Mouse (Mus musculus): ENCODE results near the gene Spz1. TPM values are rescaled to one million over a fixed set of nuclear protein-coding genes. Genes with fewer than 3 reads are reported as not detected.

Spz1 gene
- polyA plus RNA-seq, 1 experiment from 2014 or later, result not detected

DNA sequence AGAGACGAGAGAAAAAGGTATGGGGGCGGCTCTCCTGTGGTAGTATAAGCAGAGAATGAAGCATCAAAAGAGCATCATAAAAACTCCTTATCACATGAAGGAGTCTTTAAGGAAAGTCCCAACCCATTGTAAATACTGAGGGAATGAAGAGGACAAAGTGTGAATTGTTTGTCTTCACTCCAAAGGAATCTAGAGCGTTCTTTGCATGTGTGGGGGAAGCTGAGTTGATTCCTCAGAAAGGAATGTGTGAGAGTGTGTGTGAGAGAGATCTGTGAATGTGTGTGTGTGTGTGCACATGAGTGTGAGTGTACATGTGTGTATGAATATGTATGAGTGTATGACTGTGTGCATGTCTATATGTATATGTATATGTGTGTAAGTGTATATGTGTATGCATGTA, 12.7 kb upstream of the Spz1 start:
- H3K9me3 ChIP-seq (replicated peaks; ENCODE audit: control insufficient read depth, low read length, poor library complexity, severe bottlenecking), result no peaks in the 10 kb centered on the region
- WGBS, result 82% methylated on average over 3 of the region's 3 CpGs
- H3K4me3 ChIP-seq (ENCODE audit: low read depth, low read length), result no peak overlapping the region
- H3K27ac ChIP-seq (ENCODE audit: low read length), result no peak overlapping the region
- no peak overlapping the region for H3K9ac ChIP-seq (ENCODE audit: low read depth, low read length)
- H3K36me3 ChIP-seq (ENCODE audit: control insufficient read depth, insufficient read depth, low read length), result no peaks in the 10 kb centered on the region
- peaks cover 4% of the 10 kb centered on the region for H3K4me1 ChIP-seq (ENCODE audit: control insufficient read depth, insufficient read depth, low read length)
- H3K27me3 ChIP-seq (ENCODE audit: control insufficient read depth, insufficient read depth, low read depth, low read length), result no peaks in the 10 kb centered on the region
- ATAC-seq, result no peak
- H3K4me2 ChIP-seq (ENCODE audit: low read length), result no peak overlapping the region

DNA sequence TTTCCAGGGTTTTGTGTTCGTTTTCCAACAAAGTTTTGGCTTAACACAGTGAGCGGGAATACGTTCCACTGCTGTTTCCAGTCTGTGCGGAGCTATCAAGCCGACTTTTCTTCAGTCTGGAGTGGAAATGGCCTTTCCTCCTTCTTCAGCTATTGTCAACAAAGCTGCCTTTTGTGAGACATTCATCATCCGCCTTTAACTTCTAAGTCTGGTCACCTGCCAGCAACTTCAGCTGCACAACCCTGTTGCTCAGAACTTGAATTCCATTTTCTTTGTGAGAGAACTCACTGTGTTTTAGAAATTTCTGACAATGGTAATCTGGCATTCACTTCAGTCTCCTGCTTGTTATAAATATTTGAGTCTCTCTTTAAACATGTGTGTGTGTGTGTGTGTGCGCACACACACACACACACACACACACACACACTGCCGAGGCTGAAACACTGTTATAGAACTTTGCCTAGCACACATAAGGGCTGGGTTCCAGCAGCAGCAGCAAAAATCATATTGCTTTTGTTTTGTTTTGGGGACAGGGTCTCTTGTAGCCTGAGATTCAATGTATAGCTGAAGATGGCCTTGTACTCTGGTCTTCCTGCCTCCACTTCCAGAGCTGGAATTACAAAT, 8.2 kb upstream of the Spz1 start:
- no peaks in the 10 kb centered on the region for H3K4me1 ChIP-seq (ENCODE audit: control insufficient read depth, insufficient read depth, low read length)
- no peak for ATAC-seq
- no peak overlapping the region for H3K27ac ChIP-seq (ENCODE audit: low read length)
- H3K4me2 ChIP-seq (ENCODE audit: low read length), result no peak overlapping the region
- no peak overlapping the region for H3K9ac ChIP-seq (ENCODE audit: low read depth, low read length)
- no peaks in the 10 kb centered on the region for H3K9me3 ChIP-seq (replicated peaks; ENCODE audit: control insufficient read depth, low read length, poor library complexity, severe bottlenecking)
- 61% methylated on average over 8 of the region's 8 CpGs for WGBS
- no peak overlapping the region for H3K4me3 ChIP-seq (ENCODE audit: low read depth, low read length)
- H3K36me3 ChIP-seq (ENCODE audit: control insufficient read depth, insufficient read depth, low read length), result no peaks in the 10 kb centered on the region
- no peaks in the 10 kb centered on the region for H3K27me3 ChIP-seq (ENCODE audit: control insufficient read depth, insufficient read depth, low read depth, low read length)

- Histone ChIP-seq H3K4me2 (ENCODE audit: low read length) (no peak overlapping the region), H3K9me3 (replicated peaks; ENCODE audit: control insufficient read depth, low read length, poor library complexity, severe bottlenecking) (no peaks in the 10 kb centered on the region; the same call in 1 of the 2 replicates), H3K27me3 (ENCODE audit: control insufficient read depth, insufficient read depth, low read depth, low read length) (no peaks in the 10 kb centered on the region), H3K36me3 (ENCODE audit: control insufficient read depth, insufficient read depth, low read length) (no peaks in the 10 kb centered on the region), H3K4me1 (ENCODE audit: control insufficient read depth, insufficient read depth, low read length) (no peaks in the 10 kb centered on the region), H3K27ac (ENCODE audit: low read length) (no peak overlapping the region), H3K9ac (ENCODE audit: low read depth, low read length) (no peak overlapping the region), H3K4me3 (ENCODE audit: low read depth, low read length) (no peak overlapping the region)
- ATAC-seq, result no peak
- WGBS, result 29% methylated on average over 10 of the region's 10 CpGs
Measured at GRCm38 (mm10) chr13:92580220-92581043, 4.5 kb upstream of the Spz1 start.

DNA sequence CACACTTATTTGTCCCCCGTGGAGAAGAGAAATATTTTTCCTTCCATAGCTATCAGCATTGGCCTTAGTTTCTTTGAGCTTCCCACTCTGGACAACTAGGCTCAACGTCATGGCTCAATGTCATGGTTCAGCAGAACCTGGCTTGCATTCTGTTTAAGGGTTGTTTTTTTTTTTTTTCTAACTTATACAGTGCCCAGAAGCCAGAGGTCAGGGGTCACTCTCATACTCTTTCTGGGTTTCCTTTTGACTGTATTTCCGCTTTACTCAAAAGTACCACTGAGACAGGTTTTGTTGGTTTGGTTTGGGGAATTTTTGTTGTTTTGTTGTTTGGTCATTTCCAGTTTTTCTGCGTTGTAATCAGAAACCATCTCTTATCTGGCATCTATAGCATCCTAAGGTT, 2.2 kb upstream of the Spz1 start:
- WGBS, result 78% methylated on average over 4 of the region's 4 CpGs
- no peak for ATAC-seq
- H3K9ac ChIP-seq (ENCODE audit: low read depth, low read length), result no peak overlapping the region
- H3K9me3 ChIP-seq (replicated peaks; ENCODE audit: control insufficient read depth, low read length, poor library complexity, severe bottlenecking), result no peaks in the 10 kb centered on the region; the same call in 1 of the 2 replicates
- no peak overlapping the region for H3K4me2 ChIP-seq (ENCODE audit: low read length)
- no peaks in the 10 kb centered on the region for H3K27me3 ChIP-seq (ENCODE audit: control insufficient read depth, insufficient read depth, low read depth, low read length)
- H3K4me3 ChIP-seq (ENCODE audit: low read depth, low read length), result no peak overlapping the region
- H3K4me1 ChIP-seq (ENCODE audit: control insufficient read depth, insufficient read depth, low read length), result no peaks in the 10 kb centered on the region
- no peaks in the 10 kb centered on the region for H3K36me3 ChIP-seq (ENCODE audit: control insufficient read depth, insufficient read depth, low read length)
- H3K27ac ChIP-seq (ENCODE audit: low read length), result no peak overlapping the region

DNA sequence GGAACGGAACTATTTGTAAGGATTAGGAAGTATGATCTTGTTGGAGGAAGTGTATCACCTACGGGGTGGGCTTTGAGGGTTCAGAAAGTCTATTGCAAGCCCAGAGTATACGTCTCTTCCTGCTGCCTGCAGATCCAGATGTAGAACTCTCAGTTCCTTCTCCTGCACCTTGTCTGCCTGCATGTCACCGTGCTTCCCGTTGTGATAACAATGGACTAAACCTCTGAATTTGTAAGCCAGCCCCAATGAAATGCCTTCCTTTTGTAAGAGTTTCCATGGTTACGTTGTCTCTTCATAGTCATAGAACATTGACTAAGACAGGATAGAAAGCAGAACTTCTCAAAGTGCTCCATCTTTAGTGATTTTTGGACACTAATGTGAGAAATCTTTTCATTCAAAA, 716 bp upstream of the Spz1 start:
- no peak overlapping the region for H3K4me3 ChIP-seq (ENCODE audit: low read depth, low read length)
- H3K27ac ChIP-seq (ENCODE audit: low read length), result no peak overlapping the region
- no peak overlapping the region for H3K4me2 ChIP-seq (ENCODE audit: low read length)
- no peak for ATAC-seq
- H3K4me1 ChIP-seq (ENCODE audit: control insufficient read depth, insufficient read depth, low read length), result no peaks in the 10 kb centered on the region
- no peaks in the 10 kb centered on the region for H3K27me3 ChIP-seq (ENCODE audit: control insufficient read depth, insufficient read depth, low read depth, low read length)
- H3K9me3 ChIP-seq (replicated peaks; ENCODE audit: control insufficient read depth, low read length, poor library complexity, severe bottlenecking), result no peaks in the 10 kb centered on the region; the same call in 1 of the 2 replicates
- H3K36me3 ChIP-seq (ENCODE audit: control insufficient read depth, insufficient read depth, low read length), result no peaks in the 10 kb centered on the region
- no peak overlapping the region for H3K9ac ChIP-seq (ENCODE audit: low read depth, low read length)
- 43% methylated on average over 6 of the region's 6 CpGs for WGBS

GRCm38 (mm10) chr13:92559429-92559828, 16.5 kb downstream of the Spz1 start:
- ATAC-seq, result no peak
- Histone ChIP-seq H3K27ac (ENCODE audit: low read length) (no peak overlapping the region), H3K36me3 (ENCODE audit: control insufficient read depth, insufficient read depth, low read length) (no peaks in the 10 kb centered on the region), H3K9ac (ENCODE audit: low read depth, low read length) (no peak overlapping the region), H3K4me2 (ENCODE audit: low read length) (no peak overlapping the region), H3K9me3 (replicated peaks; ENCODE audit: control insufficient read depth, low read length, poor library complexity, severe bottlenecking) (no peaks in the 10 kb centered on the region), H3K4me3 (ENCODE audit: low read depth, low read length) (no peak overlapping the region), H3K27me3 (ENCODE audit: control insufficient read depth, insufficient read depth, low read depth, low read length) (no peaks in the 10 kb centered on the region), H3K4me1 (ENCODE audit: control insufficient read depth, insufficient read depth, low read length) (no peaks in the 10 kb centered on the region)
- 77% methylated on average over 5 of the region's 5 CpGs for WGBS

- ATAC-seq, result no peak
- WGBS, result 60% methylated on average over 2 of the region's 2 CpGs
- no peak overlapping the region for H3K4me3 ChIP-seq (ENCODE audit: low read depth, low read length)
- H3K27me3 ChIP-seq (ENCODE audit: control insufficient read depth, insufficient read depth, low read depth, low read length), result no peaks in the 10 kb centered on the region
- no peaks in the 10 kb centered on the region for H3K36me3 ChIP-seq (ENCODE audit: control insufficient read depth, insufficient read depth, low read length)
- H3K27ac ChIP-seq (ENCODE audit: low read length), result no peak overlapping the region
- no peaks in the 10 kb centered on the region for H3K4me1 ChIP-seq (ENCODE audit: control insufficient read depth, insufficient read depth, low read length)
- H3K9me3 ChIP-seq (replicated peaks; ENCODE audit: control insufficient read depth, low read length, poor library complexity, severe bottlenecking), result no peaks in the 10 kb centered on the region
- H3K9ac ChIP-seq (ENCODE audit: low read depth, low read length), result no peak overlapping the region
- no peak overlapping the region for H3K4me2 ChIP-seq (ENCODE audit: low read length)
Measured at GRCm38 (mm10) chr13:92557229-92557628, 18.7 kb downstream of the Spz1 start.

- WGBS, result 18% methylated on average over 8 of the region's 8 CpGs
Measured at GRCm38 (mm10) chr13:92556458-92557126, 19.4 kb downstream of the Spz1 start.

GRCm38 (mm10) chr13:92547093-92547492, 28.9 kb downstream of the Spz1 start:
- H3K36me3 ChIP-seq (ENCODE audit: control insufficient read depth, insufficient read depth, low read length), result no peaks in the 10 kb centered on the region
- no peak overlapping the region for H3K27ac ChIP-seq (ENCODE audit: low read length)
- peaks cover 6% of the 10 kb centered on the region; the same call in 1 of the 2 replicates for H3K9me3 ChIP-seq (replicated peaks; ENCODE audit: control insufficient read depth, low read length, poor library complexity, severe bottlenecking)
- H3K4me2 ChIP-seq (ENCODE audit: low read length), result no peak overlapping the region
- H3K27me3 ChIP-seq (ENCODE audit: control insufficient read depth, insufficient read depth, low read depth, low read length), result no peaks in the 10 kb centered on the region
- no peak overlapping the region for H3K9ac ChIP-seq (ENCODE audit: low read depth, low read length)
- 85% methylated on average over 4 of the region's 4 CpGs for WGBS
- H3K4me3 ChIP-seq (ENCODE audit: low read depth, low read length), result no peak overlapping the region
- no peak for ATAC-seq
- H3K4me1 ChIP-seq (ENCODE audit: control insufficient read depth, insufficient read depth, low read length), result no peaks in the 10 kb centered on the region

More at GRCm38 (mm10) chr13:92556458-92557126, 19.4 kb downstream of the Spz1 start:
- H3K36me3 ChIP-seq (ENCODE audit: control insufficient read depth, insufficient read depth, low read length), result no peaks in the 10 kb centered on the region
- no peak overlapping the region for H3K4me2 ChIP-seq (ENCODE audit: low read length)
- no peak for ATAC-seq
- H3K27ac ChIP-seq (ENCODE audit: low read length), result no peak overlapping the region
- H3K4me1 ChIP-seq (ENCODE audit: control insufficient read depth, insufficient read depth, low read length), result no peaks in the 10 kb centered on the region
- no peak overlapping the region for H3K4me3 ChIP-seq (ENCODE audit: low read depth, low read length)
- no peaks in the 10 kb centered on the region for H3K27me3 ChIP-seq (ENCODE audit: control insufficient read depth, insufficient read depth, low read depth, low read length)
- H3K9me3 ChIP-seq (replicated peaks; ENCODE audit: control insufficient read depth, low read length, poor library complexity, severe bottlenecking), result no peaks in the 10 kb centered on the region
- no peak overlapping the region for H3K9ac ChIP-seq (ENCODE audit: low read depth, low read length)
